8 mouse cellular contexts compared by ENCODE assay signal in genomic region chr17:78202221-78202620, GRCm38 (mm10). TPM values are rescaled to one million over a fixed set of nuclear protein-coding genes. Genes with fewer than 3 reads are reported as not detected.
A peak's percentile ranks its signal among the peaks of the same experiment; 100 is the strongest.
DNase-seq lines count a peak whose midpoint lies in the region; ATAC-seq and TF ChIP-seq lines count a peak whose summit lies in the region.

No protein-coding gene starts in this region.

- H3K4me1 ChIP-seq in heart, embryonic 12.5 days (replicated peaks): peaks cover 41% of the 10 kb centered on the region
- peaks cover 73% of the 10 kb centered on the region for H3K4me1 ChIP-seq in G1E (ENCODE audit: insufficient read depth, low read depth, low read length)
- H3K4me1 ChIP-seq in heart, embryonic 16.5 days (ENCODE audit: control insufficient read depth, insufficient read depth, low read length): peaks cover 36% of the 10 kb centered on the region
- peaks cover 20% of the 10 kb centered on the region for H3K4me1 ChIP-seq in liver, postnatal 0 days (ENCODE audit: insufficient read depth)

- no peak for ATAC-seq in heart, embryonic 12.5 days (ENCODE audit: insufficient number of reproducible peaks, low FRiP score)
- no peak for ATAC-seq in G1E (ENCODE audit: extremely low read depth, insufficient number of reproducible peaks, low FRiP score, poor library complexity, severe bottlenecking)
- no peak for ATAC-seq in heart, embryonic 16.5 days (replicated peaks; ENCODE audit: extremely low read depth, insufficient read depth, low FRiP score)
- no peak for ATAC-seq in liver, postnatal 0 days

- no peak for TF ChIP-seq EP300 in liver, postnatal 0 days (IDR thresholded peaks at IDR 0.05; ENCODE audit: low read depth)

- 0 out of 2 replicates have a peak overlapping the region, but pooled peaks have one; percentile 90 for H3K9ac ChIP-seq in heart, embryonic 12.5 days
- peak overlapping the region; percentile 4; the same call in 1 of the 2 replicates for H3K9ac ChIP-seq in heart, embryonic 16.5 days (ENCODE audit: low read length)
- no peak overlapping the region for H3K9ac ChIP-seq in liver, postnatal 0 days (replicated peaks)

- peak overlapping the region; percentile 70 for H3K4me3 ChIP-seq in heart, embryonic 12.5 days
- H3K4me3 ChIP-seq in G1E (ENCODE audit: low read depth, low read length): peak overlapping the region; percentile 98
- peak overlapping the region; percentile 75 for H3K4me3 ChIP-seq in heart, embryonic 16.5 days (ENCODE audit: low read length)
- peak overlapping the region; percentile 67; the same call in 1 of the 2 replicates for H3K4me3 ChIP-seq in liver, postnatal 0 days (ENCODE audit: low read depth, low read length)

- H3K27ac ChIP-seq in heart, embryonic 12.5 days (ENCODE audit: poor library complexity, severe bottlenecking): no peak overlapping the region
- no peak overlapping the region for H3K27ac ChIP-seq in heart, embryonic 16.5 days (ENCODE audit: low read length)
- H3K27ac ChIP-seq in liver, postnatal 0 days (ENCODE audit: low read depth): no peak overlapping the region

- no peak for TF ChIP-seq CTCF in G1E (IDR thresholded peaks at IDR 0.05; ENCODE audit: low read depth, low read length)
- TF ChIP-seq CTCF in liver, postnatal 0 days (IDR thresholded peaks at IDR 0.05; ENCODE audit: low read depth): peak; percentile 20; the same call in 1 of the 2 replicates

- peaks cover 19% of the 10 kb centered on the region for H3K27me3 ChIP-seq in heart, embryonic 12.5 days (replicated peaks)
- no peaks in the 10 kb centered on the region for H3K27me3 ChIP-seq in G1E (ENCODE audit: insufficient read depth, low read length)
- H3K27me3 ChIP-seq in heart, embryonic 16.5 days (ENCODE audit: control insufficient read depth, insufficient read depth, low read length): no peaks in the 10 kb centered on the region
- peaks cover 37% of the 10 kb centered on the region for H3K27me3 ChIP-seq in liver, postnatal 0 days (ENCODE audit: insufficient read depth, low read length)

- no peaks in the 10 kb centered on the region for H3K9me3 ChIP-seq in heart, embryonic 12.5 days (replicated peaks)
- no peaks in the 10 kb centered on the region for H3K9me3 ChIP-seq in G1E (replicated peaks)
- no peaks in the 10 kb centered on the region for H3K9me3 ChIP-seq in heart, embryonic 16.5 days (replicated peaks; ENCODE audit: control insufficient read depth, low read length)
- no peaks in the 10 kb centered on the region for H3K9me3 ChIP-seq in liver, postnatal 0 days (ENCODE audit: low read length)

- H3K4me2 ChIP-seq in heart, embryonic 12.5 days: peak overlapping the region; percentile 100
- H3K4me2 ChIP-seq in heart, embryonic 16.5 days (ENCODE audit: low read depth, low read length): peak overlapping the region; percentile 98
- H3K4me2 ChIP-seq in liver, postnatal 0 days (ENCODE audit: low read depth, low read length): peak overlapping the region; percentile 94

- 10% methylated on average over 5 of the region's 5 CpGs for WGBS in heart, embryonic 12.5 days
- WGBS in heart, embryonic 16.5 days: 17% methylated on average over 5 of the region's 5 CpGs
- 9% methylated on average over 5 of the region's 5 CpGs for WGBS in liver, postnatal 0 days (ENCODE audit: insufficient replicate concordance)

- DNase-seq in heart, postnatal 14 days: no peak
- no peak for DNase-seq in G1E (ENCODE audit: low spot score)
- no peak for DNase-seq in liver, postnatal 0 days
- no peak for DNase-seq in ovary, adult 18-20 months (ENCODE audit: low spot score)
- no peak for DNase-seq in left cerebral cortex, adult 18-20 months (ENCODE audit: low spot score in 2 of 2)
- DNase-seq in cerebellum, adult 11 months: no peak

- H3K36me3 ChIP-seq in heart, embryonic 12.5 days: no peaks in the 10 kb centered on the region
- peaks cover 30% of the 10 kb centered on the region for H3K36me3 ChIP-seq in G1E (replicated peaks)
- H3K36me3 ChIP-seq in heart, embryonic 16.5 days (ENCODE audit: control insufficient read depth, insufficient read depth): no peaks in the 10 kb centered on the region
- H3K36me3 ChIP-seq in liver, postnatal 0 days (replicated peaks; ENCODE audit: insufficient read depth, low read length): no peaks in the 10 kb centered on the region

- intact Hi-C loops in heart, postnatal 14 days (cut with DNase I): no loop called here

RNA-seq across cellular contexts. Expression of gene Crim1, which starts 2.2 kb away (rescaled TPM):
- 3.2 and 3.3 TPM in 2 replicates for polyA plus RNA-seq in heart, embryonic 12.5 days (2016; fragmentation: Nextera tagmentation; extraction: Ambion mirVana)
- 10 to 100 TPM; 44.9 to 45.3 TPM for total RNA-seq in heart, postnatal 14 days (2021)
- total RNA-seq in G1E (2014; fragmentation: Nextera tagmentation) (21.7 and 21.9 TPM in 2 replicates), G1E (2017) (19.9 and 20.3 TPM in 2 replicates)
- 32.7 and 37.8 TPM in 2 replicates for polyA plus RNA-seq in G1E (2012)
- 2.3 and 2.7 TPM in 2 replicates for polyA plus RNA-seq in heart, embryonic 16.5 days (2015; fragmentation: Nextera tagmentation; extraction: Ambion mirVana)
- 0.86 and 0.92 TPM in 2 replicates for polyA plus RNA-seq in liver, postnatal 0 days (2015; fragmentation: Nextera tagmentation; extraction: Ambion mirVana)
- total RNA-seq in left cerebral cortex, adult 18-20 months (2021): 10 to 100 TPM; 80.3 to 88.5 TPM
